Mouse (Mus musculus) kidney, adult 2 months (tissue): ENCODE data around the gene Banp.

Experiments
- CTCF ChIP-seq: fragments of 200-500 bp; conservative IDR thresholded peaks from 2 replicates; pipeline ENCODE4 v1.5.1; 2011; ENCODE audit warnings: low read depth, mild to moderate bottlenecking, control low read depth, low read length, moderate library complexity, mixed read lengths; ENCODE audit not compliant: insufficient read depth, insufficient read length
- POLR2A ChIP-seq: fragments of 200-500 bp; IDR thresholded peaks from one replicate; pipeline ENCODE4 v1.6.1; 2011; ENCODE audit warnings: low read depth, low read length, control low read depth

- TF ChIP-seq CTCF (no peak), POLR2A (no peak)
Observed at GRCm38 (mm10) chr8:122058510-122058909, 109.0 kb downstream of the Banp start.
